Mouse (Mus musculus) embryonic facial prominence, embryonic 11.5 days (tissue): ENCODE data around the gene Armc9. TPM values are rescaled to one million over a fixed set of nuclear protein-coding genes. Genes with fewer than 3 reads are reported as not detected.

Experiments used
- ATAC-seq: fragments of 200-750 bp; cut with Nextera tagmentation; replicated peaks from 2 replicates; pipeline ENCODE4 v1.8.0; 2017; ENCODE audit warnings: low read depth; ENCODE audit not compliant: insufficient number of reproducible peaks, low FRiP score, low TSS enrichment
- DNase-seq: peaks from one replicate; pipeline ENCODE4 v3.0.0-alpha.2; 2015; ENCODE audit warnings: low spot score
- H3K27ac ChIP-seq: fragments of 300-500 bp; sonication (generic); replicated peaks from 2 replicates; pipeline ENCODE4 v1.5.1; 2014; ENCODE audit warnings: mild to moderate bottlenecking, low read depth, low read length, control low read depth
- H3K27me3 ChIP-seq: fragments of 300-500 bp; sonication (generic); 2 replicates; pipeline ENCODE4 v1.6.1; 2014; ENCODE audit warnings: mild to moderate bottlenecking, low read length, moderate library complexity, mixed read lengths; ENCODE audit not compliant: control insufficient read depth, insufficient read depth
- H3K36me3 ChIP-seq: fragments of 300-500 bp; sonication (generic); replicated peaks from 2 replicates; pipeline ENCODE4 v1.6.1; 2014; ENCODE audit warnings: low read depth, mild to moderate bottlenecking, low read length, moderate library complexity, mixed read lengths; ENCODE audit not compliant: control insufficient read depth, insufficient read depth
- H3K4me1 ChIP-seq: fragments of 300-500 bp; sonication (generic); 2 replicates; pipeline ENCODE4 v1.6.1; 2014; ENCODE audit warnings: low read length, mixed read lengths; ENCODE audit not compliant: control insufficient read depth, insufficient read depth
- H3K4me2 ChIP-seq: fragments of 300-500 bp; sonication (generic); 2 replicates; pipeline ENCODE4 v1.6.1; 2014; ENCODE audit warnings: low read depth, mild to moderate bottlenecking, control low read depth, low read length, moderate library complexity
- H3K4me3 ChIP-seq: fragments of 300-500 bp; sonication (generic); 2 replicates; pipeline ENCODE4 v1.5.1; 2014; ENCODE audit warnings: low read depth, low read length, control low read depth
- H3K9ac ChIP-seq: fragments of 300-500 bp; sonication (generic); replicated peaks from 2 replicates; pipeline ENCODE4 v1.6.1; 2014; ENCODE audit warnings: mild to moderate bottlenecking, control low read depth, low read length
- H3K9me3 ChIP-seq: fragments of 300-500 bp; sonication (generic); replicated peaks from 2 replicates; pipeline ENCODE4 v1.6.1; 2016; ENCODE audit warnings: mild to moderate bottlenecking, low read length, inconsistent platforms, mixed read lengths; ENCODE audit not compliant: control insufficient read depth
- WGBS: fragments of 180-500 bp; shearing (Covaris S2); extraction: QIAGEN DNeasy Blood & Tissue Kit; methylation state at CpG from one replicate; pipeline ENCODE4 v1.1.7; 2014; 5-methylcytosine and 5-hydroxymethylcytosine counted together
- polyA plus RNA-seq: library from polyadenylated mRNA; unstranded; fragments of >200 nt; fragmentation: Nextera tagmentation; extraction: Ambion mirVana; gene quantifications from 2 replicates; pipeline ENCODE4 v1.2.1, GENCODE M21; 2014

The Armc9 gene
- 28.3 and 32.3 TPM in 2 replicates for polyA plus RNA-seq

GRCm38 (mm10) chr1:86154133-86154823, at the start of gene Armc9:
TSS of gene Armc9 (plus strand) at chr1:86154780.
- Histone ChIP-seq H3K9ac (peak within 1 kb of the TSS; percentile 79), H3K4me3 (peak within 1 kb of the TSS; percentile 82), H3K27ac (0 out of 2 replicates have a peak within 1 kb of the TSS, but pooled peaks have one; percentile 22), H3K27me3 (no peaks in the 10 kb centered on the region), H3K4me1 (peaks cover 4% of the 10 kb centered on the region; the same call in 1 of the 2 replicates), H3K4me2 (peak within 1 kb of the TSS; percentile 68), H3K9me3 (no peaks in the 10 kb centered on the region), H3K36me3 (no peaks in the 10 kb centered on the region)
- DNase-seq (peak; percentile 97), ATAC-seq (peak; percentile 99)
- 3% methylated on average over 40 of the region's 40 CpGs for WGBS

GRCm38 (mm10) chr1:86105054-86105453, 49.5 kb upstream of the Armc9 start:
- H3K27ac ChIP-seq = no peak overlapping the region
- no peak for DNase-seq
- no peak for ATAC-seq
- no peaks in the 10 kb centered on the region for H3K4me1 ChIP-seq
- no peak overlapping the region for H3K4me2 ChIP-seq
- WGBS = 100% methylated on average over 1 of the region's 1 CpGs
- H3K9me3 ChIP-seq = no peaks in the 10 kb centered on the region
- H3K36me3 ChIP-seq = no peaks in the 10 kb centered on the region
- H3K9ac ChIP-seq = no peak overlapping the region
- no peaks in the 10 kb centered on the region for H3K27me3 ChIP-seq
- no peak overlapping the region for H3K4me3 ChIP-seq

- DNase-seq (no peak), ATAC-seq (no peak)
- no peaks in the 10 kb centered on the region for H3K9me3 ChIP-seq
Measured at GRCm38 (mm10) chr1:86111779-86112178, 42.8 kb upstream of the Armc9 start, which contains the start of gene Htr2b. TSS of gene Htr2b (minus strand) at chr1:86111970.

GRCm38 (mm10) chr1:86114141-86114540, 40.4 kb upstream of the Armc9 start:
- H3K27ac ChIP-seq = no peak overlapping the region
- 88% methylated on average over 3 of the region's 3 CpGs for WGBS

More at GRCm38 (mm10) chr1:86111779-86112178, 42.8 kb upstream of the Armc9 start, which contains the start of gene Htr2b:
- Histone ChIP-seq H3K27ac (no peak within 1 kb of the TSS), H3K9ac (no peak within 1 kb of the TSS), H3K36me3 (no peaks in the 10 kb centered on the region), H3K4me1 (no peaks in the 10 kb centered on the region), H3K4me2 (no peak within 1 kb of the TSS), H3K4me3 (no peak within 1 kb of the TSS), H3K27me3 (no peaks in the 10 kb centered on the region)
- WGBS = 79% methylated on average over 6 of the region's 6 CpGs

GRCm38 (mm10) chr1:86119549-86119948, 35.0 kb upstream of the Armc9 start:
- H3K27ac ChIP-seq = no peak overlapping the region
- H3K27me3 ChIP-seq = no peaks in the 10 kb centered on the region
- 0 out of 2 replicates have a peak, but pooled peaks cover 3% of the 10 kb centered on the region for H3K36me3 ChIP-seq
- H3K4me3 ChIP-seq = no peak overlapping the region
- no peak overlapping the region for H3K9ac ChIP-seq
- 90% methylated on average over 4 of the region's 4 CpGs for WGBS
- no peak overlapping the region for H3K4me2 ChIP-seq
- ATAC-seq (no peak), DNase-seq (no peak)
- no peaks in the 10 kb centered on the region for H3K4me1 ChIP-seq
- H3K9me3 ChIP-seq = no peaks in the 10 kb centered on the region

More at GRCm38 (mm10) chr1:86114141-86114540, 40.4 kb upstream of the Armc9 start:
- H3K4me3 ChIP-seq = no peak overlapping the region
- no peaks in the 10 kb centered on the region for H3K9me3 ChIP-seq
- H3K36me3 ChIP-seq = no peaks in the 10 kb centered on the region
- no peak overlapping the region for H3K9ac ChIP-seq
- H3K4me1 ChIP-seq = no peaks in the 10 kb centered on the region
- H3K27me3 ChIP-seq = no peaks in the 10 kb centered on the region
- ATAC-seq (no peak), DNase-seq (no peak)
- no peak overlapping the region for H3K4me2 ChIP-seq

GRCm38 (mm10) chr1:86126036-86126435, 28.5 kb upstream of the Armc9 start:
- Histone ChIP-seq H3K27ac (no peak overlapping the region), H3K4me3 (no peak overlapping the region), H3K4me2 (no peak overlapping the region), H3K9me3 (no peaks in the 10 kb centered on the region), H3K27me3 (no peaks in the 10 kb centered on the region), H3K36me3 (peaks cover 8% of the 10 kb centered on the region), H3K4me1 (no peaks in the 10 kb centered on the region), H3K9ac (no peak overlapping the region)
- DNase-seq (no peak), ATAC-seq (no peak)
- WGBS = 90% methylated on average over 2 of the region's 2 CpGs

GRCm38 (mm10) chr1:86133337-86133736, 21.2 kb upstream of the Armc9 start, which contains the start of gene Gm21972:
TSS of gene Gm21972 (plus strand) at chr1:86133637.
- Histone ChIP-seq H3K4me2 (no peak within 1 kb of the TSS), H3K4me3 (no peak within 1 kb of the TSS), H3K27me3 (no peaks in the 10 kb centered on the region), H3K36me3 (peaks cover 3% of the 10 kb centered on the region), H3K9me3 (no peaks in the 10 kb centered on the region), H3K9ac (no peak within 1 kb of the TSS), H3K27ac (no peak within 1 kb of the TSS), H3K4me1 (no peaks in the 10 kb centered on the region)
- DNase-seq (no peak), ATAC-seq (no peak)
- 95% methylated on average over 4 of the region's 4 CpGs for WGBS

GRCm38 (mm10) chr1:86135315-86135714, 19.3 kb upstream of the Armc9 start:
- no peak overlapping the region for H3K9ac ChIP-seq
- H3K27me3 ChIP-seq = no peaks in the 10 kb centered on the region
- DNase-seq = no peak
- no peak overlapping the region for H3K4me3 ChIP-seq
- H3K4me1 ChIP-seq = no peaks in the 10 kb centered on the region
- H3K9me3 ChIP-seq = no peaks in the 10 kb centered on the region
- 90% methylated on average over 6 of the region's 6 CpGs for WGBS
- no peaks in the 10 kb centered on the region for H3K36me3 ChIP-seq
- H3K4me2 ChIP-seq = no peak overlapping the region
- H3K27ac ChIP-seq = no peak overlapping the region
- no peak for ATAC-seq
